Mouse (Mus musculus) lung, adult 18-20 months (tissue): Measurements from ENCODE around the gene Exosc8.
A peak's percentile ranks its signal among the peaks of the same experiment; 100 is the strongest.
"Not testable (repeated sequence)": the region's sequence is repeated elsewhere in the genome, so short reads cannot be mapped to it uniquely, and the experiment has no call there.

Source experiments
- DNase-seq, 2 experiments: peaks; one replicate each; pipeline ENCODE4 v3.0.0; 2022; ENCODE audit warnings: mixed read lengths in 2 of 2

The Exosc8 gene

DNA sequence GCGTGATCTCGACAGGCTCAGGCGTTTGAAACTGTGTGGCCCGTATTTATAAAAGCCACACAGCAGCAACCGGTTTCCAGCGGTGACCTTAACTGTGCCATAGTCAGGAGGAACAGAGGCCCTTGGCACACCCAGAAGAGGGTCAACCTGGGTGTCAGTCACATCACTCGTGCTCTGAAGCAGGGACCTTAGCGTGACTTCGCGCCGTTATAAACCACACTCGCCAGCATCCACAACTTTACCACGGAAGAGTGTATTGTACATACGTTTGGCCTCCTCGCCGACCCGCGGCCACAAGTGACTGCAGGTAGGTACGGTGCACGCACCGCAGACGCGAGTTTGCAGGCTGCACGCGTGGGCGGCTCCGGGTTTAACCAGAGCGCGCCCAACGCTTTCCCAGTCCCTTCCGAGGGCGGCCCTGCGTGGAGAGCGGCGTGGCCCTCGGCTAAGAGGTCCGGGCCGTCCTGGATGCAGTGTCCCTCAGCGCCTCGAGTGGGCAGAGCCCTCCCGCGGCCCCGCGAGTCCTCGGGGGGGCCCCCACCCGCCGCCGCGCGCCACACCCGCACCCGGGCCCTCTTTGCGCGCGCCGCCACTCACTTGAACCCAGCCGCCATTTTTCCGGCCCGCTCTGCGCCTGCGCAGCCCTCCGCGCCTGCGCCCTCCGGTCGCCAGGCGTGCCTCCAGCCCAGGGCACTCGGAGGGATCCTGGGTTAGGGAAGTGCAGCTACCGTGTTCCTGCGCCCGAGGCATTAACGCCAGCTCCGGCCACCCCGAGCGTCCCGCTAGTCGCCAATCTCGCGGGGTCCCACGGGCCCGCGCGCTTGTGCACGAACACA lies 564 bp downstream of the Exosc8 start:
- peak; percentile 89 to 90 for DNase-seq

DNA sequence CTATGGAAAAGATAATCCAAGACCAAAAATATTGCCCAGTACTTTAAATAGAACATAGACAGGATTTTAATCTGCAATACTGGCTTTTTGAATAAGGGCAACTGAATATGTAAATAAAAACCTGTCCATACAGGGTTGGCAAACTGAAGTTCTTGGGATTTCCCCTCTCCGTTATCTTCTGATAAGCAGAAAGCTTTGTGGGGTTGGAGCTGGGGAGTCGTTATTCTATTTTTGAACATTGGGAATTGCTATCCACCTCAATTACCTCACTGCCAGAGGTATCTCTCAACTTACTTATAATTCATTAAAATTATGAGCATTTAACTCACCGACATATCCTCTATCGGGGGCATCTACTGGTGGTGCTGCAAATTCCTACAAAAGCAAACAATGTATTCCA lies 2.8 kb downstream of the Exosc8 start:
- no peak for DNase-seq

DNA sequence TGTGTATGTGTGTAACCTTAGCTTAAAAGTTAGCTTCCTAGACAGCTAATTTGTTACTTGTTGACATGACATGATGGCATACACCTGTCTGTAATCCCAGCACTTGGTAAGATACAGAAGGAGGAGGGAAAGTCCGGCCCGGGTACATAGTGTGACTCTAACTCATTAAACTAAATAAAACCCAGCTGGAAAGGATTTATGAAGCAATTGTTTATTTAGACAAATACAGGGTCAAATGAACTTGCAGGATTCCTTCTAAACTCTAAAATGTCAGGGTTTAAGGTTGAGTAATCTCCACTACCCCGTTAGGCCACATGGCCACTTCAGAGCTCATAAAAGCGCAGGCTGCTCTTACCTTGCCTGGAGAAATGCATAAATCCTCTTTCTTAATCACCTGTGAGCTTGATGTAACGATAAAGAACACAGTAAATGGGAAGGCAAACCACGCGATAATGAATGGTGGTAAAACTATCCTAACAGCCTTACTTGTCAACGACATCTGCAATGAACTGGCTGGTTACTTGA lies 3.5 kb downstream of the Exosc8 start:
- no peak for DNase-seq

DNA sequence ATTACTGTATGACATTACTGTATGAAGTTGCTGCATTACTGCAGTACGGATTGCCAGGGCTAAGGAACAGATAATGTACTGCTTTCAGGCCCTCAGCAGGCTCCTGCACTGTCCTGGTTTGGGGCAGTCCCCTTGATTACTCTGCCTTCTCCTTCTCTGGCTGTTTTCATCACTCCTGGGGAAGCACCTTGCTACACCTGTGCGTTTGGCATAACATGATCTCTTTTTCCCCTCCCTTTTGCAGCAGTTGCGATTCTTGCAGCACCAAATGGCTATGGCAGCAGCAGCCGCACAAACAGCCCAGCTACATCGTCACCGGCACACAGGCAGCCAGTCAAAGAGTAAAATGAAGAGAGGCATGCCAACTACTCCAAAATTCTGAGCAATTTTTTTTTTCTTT lies 7.1 kb downstream of the Exosc8 start:
- DNase-seq = no peak

DNA sequence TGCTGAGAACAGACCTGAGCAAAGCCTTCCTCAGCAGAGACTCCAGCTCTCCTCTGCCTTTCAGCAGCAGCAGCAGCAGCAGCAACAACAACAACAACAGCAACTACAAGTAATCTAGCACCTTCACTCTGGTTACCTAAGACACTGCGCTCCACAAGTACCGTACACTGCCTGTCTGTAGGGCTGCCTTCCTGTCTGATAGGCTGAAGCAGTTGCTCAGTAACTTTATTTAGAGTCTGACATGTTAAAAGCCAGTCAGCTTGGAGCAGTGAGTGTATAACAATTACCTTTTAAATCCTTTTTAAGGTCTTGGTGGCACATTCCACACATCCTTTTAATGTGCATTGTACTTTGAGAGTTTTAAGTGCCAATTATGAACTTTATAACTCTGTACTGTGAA lies 7.6 kb downstream of the Exosc8 start:
- no peak for DNase-seq

DNA sequence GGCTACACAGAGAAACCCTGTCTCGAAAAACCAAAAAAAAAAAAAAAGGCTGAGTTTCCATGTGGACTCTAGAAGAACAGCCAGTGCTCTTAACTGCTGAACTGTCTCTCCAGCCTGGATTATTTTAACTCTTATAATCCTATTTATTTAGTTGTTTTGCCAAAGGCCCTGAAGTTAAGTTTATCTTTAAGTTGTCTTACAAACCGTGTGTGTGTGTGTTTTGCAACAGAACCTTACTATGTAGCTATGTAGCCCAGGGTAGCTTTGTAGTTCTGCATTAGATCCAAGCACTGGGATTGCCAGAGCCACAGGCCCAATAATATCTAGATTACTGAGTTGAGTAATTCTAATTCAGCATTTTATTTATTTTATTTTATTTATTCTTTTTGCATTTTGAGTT lies 9.8 kb downstream of the Exosc8 start:
- DNase-seq = no peak

DNA sequence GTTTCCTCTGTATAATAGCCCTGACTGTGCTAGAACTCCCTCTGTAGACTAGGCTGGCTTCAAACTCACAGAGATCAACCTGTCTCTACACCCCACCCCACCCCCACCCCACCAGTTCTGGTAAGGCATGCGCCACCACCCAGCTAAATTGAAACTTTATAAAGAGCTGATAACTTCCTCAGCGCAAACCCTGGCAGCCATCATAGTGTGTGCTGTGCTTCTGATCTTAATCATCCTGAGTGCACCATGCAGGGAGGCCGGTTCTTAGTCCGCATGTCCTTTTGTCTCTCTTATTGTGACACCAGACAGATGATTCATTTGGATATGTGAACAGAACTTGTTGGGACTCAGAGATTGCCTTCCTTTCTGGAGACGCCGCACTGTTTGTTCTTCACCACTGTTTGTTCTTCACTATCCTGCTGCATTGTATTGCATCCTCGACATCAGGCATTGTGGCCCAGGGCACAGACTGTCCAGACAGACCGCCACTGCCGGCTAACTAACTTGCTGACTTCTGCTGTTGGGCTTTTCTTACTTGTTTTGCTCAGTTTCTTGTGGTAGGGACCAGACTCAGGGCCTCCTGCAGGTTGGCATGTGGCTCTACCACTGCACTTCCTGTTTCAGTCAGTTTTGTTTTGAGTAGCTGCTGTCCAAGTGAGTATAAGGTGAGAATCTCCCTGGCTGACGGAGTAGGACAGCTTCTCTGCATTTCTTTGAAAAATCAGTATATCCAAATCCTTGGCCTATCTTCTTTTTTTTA lies 11.3 kb downstream of the Exosc8 start:
- peak in 1 of 2 experiments; percentile 22 for DNase-seq

DNA sequence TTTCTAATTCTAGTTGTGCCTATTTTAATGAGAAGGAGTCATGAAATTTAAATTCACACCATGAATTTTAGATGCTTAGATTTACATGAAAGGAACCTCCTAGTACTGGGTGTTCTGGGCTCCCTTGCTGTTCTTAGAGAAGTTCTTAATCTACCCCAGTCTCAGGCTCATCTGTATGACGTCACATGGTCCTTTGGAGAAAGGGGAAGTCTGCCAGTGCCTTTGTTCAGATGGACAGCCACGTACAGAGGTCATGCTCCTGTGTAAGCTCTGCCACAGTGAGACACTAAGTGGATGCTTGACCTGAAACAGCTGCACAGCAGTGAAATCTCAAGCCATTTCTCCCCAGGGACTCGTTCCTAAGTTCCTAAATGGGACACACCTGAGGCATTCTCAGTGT lies 16.2 kb downstream of the Exosc8 start:
- peak in 1 of 2 experiments; percentile 32 for DNase-seq

DNA sequence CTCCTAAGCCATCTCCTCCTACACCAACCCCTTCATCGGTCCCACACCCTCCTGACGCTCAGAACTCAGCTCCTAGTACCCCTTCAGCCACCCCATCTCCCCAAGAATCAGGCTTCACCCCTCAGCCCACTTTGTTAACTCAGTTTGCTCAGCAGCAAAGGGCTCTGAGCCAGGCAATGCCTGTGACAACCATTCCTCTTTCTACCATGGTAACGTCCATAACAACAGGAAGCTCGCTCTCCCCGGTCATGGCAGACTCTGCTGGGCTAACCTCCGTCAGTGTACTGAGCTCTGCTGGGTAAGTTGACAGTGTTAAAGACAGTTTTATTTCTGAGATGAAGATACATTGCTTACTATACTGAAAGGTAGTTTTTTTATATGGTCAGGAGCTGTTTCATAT lies 17.8 kb downstream of the Exosc8 start:
- no peak for DNase-seq

DNA sequence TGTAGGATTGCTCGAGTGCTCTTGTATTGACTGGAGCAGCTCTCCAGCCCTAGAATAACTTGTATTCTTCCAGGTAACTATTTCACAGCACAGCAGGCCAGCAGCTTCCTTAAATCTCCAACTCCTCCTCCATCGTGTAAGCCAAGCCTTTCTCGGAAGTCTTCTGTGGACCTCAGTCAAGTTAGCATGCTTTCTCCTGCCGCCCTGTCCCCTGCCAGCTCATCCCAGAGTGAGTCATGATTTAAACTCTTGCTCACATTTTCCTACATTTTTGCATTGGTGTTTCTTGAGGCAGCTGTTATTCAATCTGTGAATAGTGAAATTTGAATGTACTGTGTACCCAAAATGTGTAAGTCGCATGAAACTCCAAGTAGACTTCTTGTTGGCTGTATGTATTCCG lies 19.7 kb downstream of the Exosc8 start:
- DNase-seq = no peak

DNA sequence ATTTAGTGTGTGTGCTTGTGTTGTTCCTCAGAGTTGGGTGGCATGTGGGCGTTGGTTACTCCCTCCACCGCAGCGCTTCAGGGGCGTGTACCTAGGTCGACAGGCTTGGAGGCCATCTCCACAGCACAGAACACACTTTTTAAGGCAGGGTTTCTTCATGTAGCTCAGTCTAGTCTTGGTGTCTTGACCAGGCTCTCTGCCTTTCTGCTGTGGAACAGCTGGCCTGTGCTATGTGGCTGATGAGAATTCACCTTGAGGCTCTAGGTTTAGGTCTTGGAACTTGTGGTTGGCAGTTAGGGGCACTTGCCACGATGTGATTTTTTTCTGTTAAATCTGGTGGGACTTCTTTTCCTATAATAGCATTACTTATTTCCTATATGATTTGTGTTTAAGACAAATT lies 20.9 kb downstream of the Exosc8 start, which contains the start of gene Gm21958:
TSS of gene Gm21958 (minus strand) at position 101 of the 400 bp plus-strand sequence.
- no peak for DNase-seq

DNA sequence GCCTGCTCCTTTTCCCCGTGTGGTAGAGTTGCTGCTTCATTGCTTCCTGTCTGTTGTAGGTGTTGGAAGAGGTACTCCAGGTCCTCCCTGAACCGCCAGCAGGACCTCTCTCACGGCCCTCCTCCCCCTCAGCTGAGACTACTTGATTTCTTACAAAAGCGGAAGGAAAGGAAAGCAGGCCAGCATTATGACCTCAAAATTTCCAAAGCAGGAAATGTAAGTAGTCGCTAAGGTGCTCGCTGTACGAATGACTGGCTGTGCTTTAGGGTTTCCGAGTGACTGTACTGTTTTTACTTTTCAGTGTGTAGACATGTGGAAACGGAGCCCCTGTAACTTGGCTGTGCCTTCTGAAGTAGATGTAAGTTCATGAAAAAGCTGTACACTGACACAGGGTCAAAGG lies 26.2 kb downstream of the Exosc8 start:
- DNase-seq = peak; percentile 26 to 35

DNA sequence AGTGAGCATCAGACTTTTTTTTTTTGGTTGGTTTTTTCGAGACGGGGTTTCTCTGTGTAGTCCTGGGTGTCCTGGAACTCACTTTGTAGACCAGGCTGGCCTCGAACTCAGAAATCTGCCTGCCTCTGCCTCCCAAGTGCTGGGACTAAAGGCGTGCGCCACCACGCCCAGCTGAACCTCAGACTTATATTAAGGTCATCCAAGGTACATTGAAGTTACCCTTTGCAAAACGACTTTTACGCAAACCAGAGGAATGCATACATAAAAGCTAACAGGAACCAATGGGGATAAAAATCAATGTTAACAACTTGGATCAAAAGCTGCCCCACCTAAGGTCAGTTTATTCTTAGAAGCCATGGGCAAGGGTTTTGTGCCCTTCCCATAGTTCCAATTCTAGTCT lies 31.1 kb downstream of the Exosc8 start:
- DNase-seq = not testable (repeated sequence)

DNA sequence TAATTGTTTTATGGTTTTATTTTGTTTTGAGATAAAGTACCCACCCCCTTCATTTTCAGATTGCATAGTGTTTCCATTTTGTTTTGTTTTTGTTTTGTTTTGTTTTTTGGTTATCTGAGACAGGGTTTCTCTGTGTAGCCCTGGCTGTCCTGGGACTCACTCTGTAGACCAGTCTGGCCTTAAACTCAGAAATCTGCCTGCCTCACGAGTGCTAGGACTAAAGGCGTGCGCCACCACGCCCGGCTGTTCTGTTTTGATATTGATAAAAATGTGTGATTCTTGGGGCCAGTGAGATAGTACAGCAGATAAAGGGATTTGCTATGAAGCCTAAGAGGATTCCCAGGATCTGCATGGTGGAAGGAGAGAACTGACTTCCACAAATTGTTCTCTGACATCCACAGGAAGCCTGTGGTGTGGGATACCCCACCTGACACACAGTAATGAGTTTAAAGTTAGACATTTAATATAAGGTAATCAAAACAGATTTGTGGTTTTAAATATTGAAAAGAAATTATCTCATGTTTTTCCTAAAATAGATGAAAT lies 35.4 kb downstream of the Exosc8 start:
- no peak for DNase-seq

DNA sequence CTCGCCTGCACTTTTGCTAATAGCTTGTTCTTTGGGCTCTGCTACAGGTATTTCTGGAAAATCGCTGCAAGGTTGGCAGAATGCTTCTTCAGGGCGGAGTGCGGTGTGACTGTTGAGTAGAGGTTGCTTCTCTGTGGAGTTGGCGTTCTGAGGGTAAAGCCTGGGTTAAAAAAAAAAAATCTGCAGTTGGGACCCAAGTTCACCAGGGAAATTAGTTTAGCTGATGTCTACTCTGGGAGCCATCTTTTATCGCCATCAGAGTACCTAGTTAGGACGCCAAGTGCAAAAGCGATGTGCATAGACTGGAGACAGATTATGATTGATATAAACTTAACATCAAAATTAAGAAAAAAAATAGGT lies 42.2 kb downstream of the Exosc8 start:
- no peak for DNase-seq

DNA sequence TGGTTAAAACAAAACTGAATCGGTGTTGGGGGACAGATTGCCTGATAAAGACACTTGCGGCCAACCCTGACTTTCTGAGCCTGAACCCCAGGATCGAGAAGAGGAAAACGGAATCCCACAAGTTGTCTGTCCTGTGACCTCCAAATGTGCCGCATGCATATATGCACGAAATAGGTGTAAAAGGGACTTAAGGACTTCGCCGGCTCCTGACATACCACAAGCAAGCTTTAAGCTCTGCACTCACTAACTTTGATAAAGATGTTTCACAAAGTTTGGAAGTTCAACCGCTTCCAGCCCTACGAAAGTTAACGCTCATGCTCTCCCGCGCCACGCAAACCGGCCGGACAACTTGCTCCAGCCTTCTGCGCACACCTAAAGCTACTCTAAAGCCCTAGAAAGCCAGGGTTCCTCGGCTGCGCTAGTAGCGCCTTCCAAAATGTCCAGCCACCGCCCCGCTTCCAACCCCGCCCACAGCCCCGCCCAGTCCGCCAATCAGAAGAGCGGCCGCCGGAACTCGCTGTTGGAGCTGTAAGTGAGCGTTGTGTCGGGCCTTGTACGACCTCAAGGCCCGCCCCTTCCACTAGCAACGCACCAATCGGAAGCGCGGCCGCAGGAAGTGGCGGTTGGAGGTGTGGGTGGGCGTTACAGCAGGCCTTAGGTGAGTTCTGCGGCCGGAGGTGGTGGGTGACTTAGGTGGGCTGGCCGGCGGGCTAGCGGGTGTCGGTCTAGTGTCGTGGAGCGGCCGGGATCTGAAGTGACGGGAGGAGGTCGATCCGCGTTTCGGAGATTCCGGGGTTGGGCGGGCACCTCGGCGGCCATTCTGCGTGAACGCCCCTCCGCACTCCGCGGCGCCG lies 42.8 kb downstream of the Exosc8 start, which contains the start of gene Supt20:
TSS of gene Supt20 (plus strand) at position 606 of the 854 bp plus-strand sequence.
- peak; percentile 94 for DNase-seq

DNA sequence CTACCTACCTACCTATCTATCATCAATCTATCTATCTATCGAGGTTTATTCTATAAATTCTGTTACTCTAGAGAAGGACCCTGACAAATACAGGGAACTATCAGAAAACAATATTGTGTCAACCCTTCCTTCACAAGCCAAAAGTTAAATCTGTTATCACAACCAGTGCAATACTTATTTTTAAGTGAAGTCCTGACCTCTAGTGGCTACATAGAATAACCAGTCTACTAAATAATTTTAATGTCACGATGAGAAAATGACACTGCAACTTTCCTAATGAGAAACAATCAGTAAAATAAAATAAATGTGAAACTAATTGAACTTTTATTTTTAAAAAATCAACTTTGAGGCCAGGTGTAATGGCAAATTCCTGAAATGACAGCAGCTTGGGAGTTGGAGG lies 46.1 kb downstream of the Exosc8 start:
- no peak for DNase-seq

DNA sequence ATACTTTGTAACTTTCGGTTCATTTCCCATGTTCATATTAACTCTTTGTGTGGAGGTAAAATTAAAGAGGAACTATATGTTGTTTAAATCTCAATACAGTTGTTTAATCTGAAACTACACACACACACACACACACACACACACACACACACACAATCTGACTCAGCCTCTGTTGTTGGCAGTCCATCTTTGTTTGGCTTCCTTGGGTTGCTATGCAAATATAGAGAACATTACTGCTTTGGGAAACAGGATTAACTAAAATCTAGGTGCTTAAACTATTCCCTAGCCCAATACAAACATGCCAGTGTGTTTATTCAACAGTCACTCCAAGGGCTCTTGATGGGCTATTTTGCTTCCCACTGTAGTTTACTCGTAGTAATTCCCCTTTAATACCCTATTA lies 47.9 kb downstream of the Exosc8 start:
- DNase-seq = peak in 1 of 2 experiments; percentile 38

DNA sequence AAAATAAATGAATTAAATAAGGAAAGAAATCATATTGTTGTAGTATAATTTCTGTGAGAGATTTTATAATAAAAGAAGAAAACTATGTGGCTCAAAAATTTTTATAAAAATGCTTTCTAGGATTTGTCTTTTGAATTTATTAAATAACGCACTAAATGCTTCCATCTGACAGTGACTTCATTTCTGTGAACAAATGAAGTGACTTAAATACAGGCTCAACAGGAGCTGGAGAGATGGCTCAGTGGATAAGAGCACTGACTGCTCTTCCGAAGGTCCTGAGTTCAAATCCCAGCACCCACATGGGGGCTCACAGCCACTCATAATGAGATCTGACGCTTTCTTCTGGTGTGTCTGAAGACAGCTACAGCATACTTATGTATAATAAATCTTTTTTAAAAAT lies 50.0 kb downstream of the Exosc8 start:
- DNase-seq = no peak

DNA sequence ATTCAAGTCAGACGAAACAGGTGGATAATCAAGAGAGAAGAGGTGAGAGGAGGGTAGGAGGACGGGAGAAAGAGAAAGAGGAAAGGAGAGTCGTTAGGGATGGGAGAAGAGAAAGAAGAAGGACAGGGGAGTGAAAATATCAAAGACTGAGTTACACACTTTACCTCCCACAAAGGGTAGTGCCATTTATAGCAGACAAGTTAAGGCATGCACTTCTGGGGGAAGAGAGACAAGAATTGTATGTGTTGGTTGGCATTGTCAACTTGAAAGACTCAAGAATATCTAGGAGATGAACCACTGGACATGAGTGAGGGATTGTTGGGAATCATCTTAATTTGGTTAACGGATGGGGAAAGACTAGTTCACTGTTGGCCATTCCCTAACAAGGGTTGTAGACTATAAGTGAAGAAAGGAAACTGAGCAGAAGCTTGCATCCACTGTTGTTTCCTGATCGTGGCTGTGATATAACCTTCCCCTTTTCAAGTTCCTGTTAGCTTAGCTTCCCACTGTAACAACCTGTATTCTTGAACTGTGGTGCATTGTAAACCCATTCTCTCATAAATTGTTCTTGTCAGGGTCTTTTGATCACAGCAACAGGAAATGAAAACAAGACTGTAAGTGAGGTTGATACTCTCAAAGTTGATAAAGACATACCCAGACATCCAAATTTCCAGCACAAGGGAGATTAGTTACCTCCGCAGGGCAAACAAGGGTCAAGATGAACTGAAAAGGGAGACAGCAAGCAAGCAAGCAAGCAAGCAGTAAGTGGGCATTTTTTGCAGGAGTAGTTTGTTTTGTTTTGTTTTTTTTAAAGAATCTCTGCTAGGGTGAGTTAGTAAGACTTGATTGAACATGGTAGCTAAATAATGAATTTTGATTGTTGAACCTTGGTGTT lies 53.6 kb downstream of the Exosc8 start:
- no peak for DNase-seq
